In the genomic region with DNA sequence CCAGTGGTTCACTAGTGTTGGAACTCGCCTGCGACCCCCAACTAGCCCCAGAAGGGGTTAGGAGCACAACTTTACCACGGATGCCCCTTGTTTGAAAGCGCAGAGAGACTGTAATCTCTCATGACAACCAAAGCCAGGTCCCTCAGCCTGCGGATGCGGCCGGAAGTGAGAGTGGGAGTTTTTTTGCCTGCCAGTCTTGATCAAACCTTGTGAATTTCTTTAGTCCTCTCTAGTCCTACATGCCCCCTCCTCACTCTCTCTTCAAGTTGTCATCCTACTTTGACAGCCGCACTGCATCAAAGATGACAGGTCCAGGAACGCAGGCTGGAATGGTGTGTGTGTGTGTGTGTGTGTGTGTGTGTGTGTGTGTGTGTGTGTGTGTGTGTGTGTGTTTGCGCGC, we compare ENCODE assay signal across 8 mouse cellular contexts. TPM values are rescaled to one million over a fixed set of nuclear protein-coding genes. Genes with fewer than 3 reads are reported as not detected.
DNase-seq lines count a peak whose midpoint lies in the region; ATAC-seq and TF ChIP-seq lines count a peak whose summit lies in the region.

No protein-coding gene starts in this region.

- H3K79me3 ChIP-seq in C2C12 (ENCODE audit: low read depth) = no peaks in the 10 kb centered on the region

- peak overlapping the region; percentile 70 for H3K4me2 ChIP-seq in hindbrain, embryonic 13.5 days
- peak overlapping the region; percentile 74 for H3K4me2 ChIP-seq in stomach, embryonic 15.5 days

- peak overlapping the region; percentile 88 for H3K27ac ChIP-seq in hindbrain, embryonic 13.5 days
- peak overlapping the region; percentile 68 for H3K27ac ChIP-seq in stomach, embryonic 15.5 days

- H3K4me1 ChIP-seq in hindbrain, embryonic 13.5 days (replicated peaks) = peaks cover 11% of the 10 kb centered on the region; the same call in 1 of the 2 replicates
- H3K4me1 ChIP-seq in stomach, embryonic 15.5 days = no peaks in the 10 kb centered on the region

- no peaks in the 10 kb centered on the region for H3K27me3 ChIP-seq in C2C12 (ENCODE audit: control insufficient read depth, insufficient read depth, insufficient read length)
- H3K27me3 ChIP-seq in hindbrain, embryonic 13.5 days = peaks cover 4% of the 10 kb centered on the region; the same call in 1 of the 2 replicates
- H3K27me3 ChIP-seq in stomach, embryonic 15.5 days (replicated peaks) = no peaks in the 10 kb centered on the region

- TF ChIP-seq CTCF in C2C12 (IDR thresholded peaks at IDR 0.05; ENCODE audit: control insufficient read depth, insufficient read depth, insufficient read length) = no peak

- peak overlapping the region; percentile 76 for H3K4me3 ChIP-seq in C2C12 (ENCODE audit: insufficient read depth, poor library complexity, severe bottlenecking)
- peak overlapping the region; percentile 80 for H3K4me3 ChIP-seq in hindbrain, embryonic 13.5 days
- H3K4me3 ChIP-seq in stomach, embryonic 15.5 days (replicated peaks) = peak overlapping the region; percentile 95

- peak overlapping the region; percentile 98 for H3ac ChIP-seq in C2C12 (ENCODE audit: control insufficient read depth, insufficient read length, low read depth)

- H3K79me2 ChIP-seq in C2C12 (ENCODE audit: control insufficient read depth, insufficient read depth) = no peaks in the 10 kb centered on the region

- peak; percentile 66 for ATAC-seq in frontal cortex, adult (ENCODE audit: low TSS enrichment)
- no peak; the same call in 1 of the 2 replicates for ATAC-seq in hindbrain, embryonic 13.5 days (ENCODE audit: low FRiP score)
- peak; percentile 8; the same call in 1 of the 2 replicates for ATAC-seq in stomach, embryonic 15.5 days (ENCODE audit: insufficient read depth, low FRiP score, low read depth)

- H3K9me3 ChIP-seq in hindbrain, embryonic 13.5 days = no peaks in the 10 kb centered on the region
- H3K9me3 ChIP-seq in stomach, embryonic 15.5 days = no peaks in the 10 kb centered on the region

- 3% methylated on average over 11 of the region's 11 CpGs for WGBS in hindbrain, embryonic 13.5 days
- WGBS in stomach, embryonic 15.5 days = under 1% methylated on average over 11 of the region's 11 CpGs

- H3K36me3 ChIP-seq in C2C12 (ENCODE audit: control insufficient read depth, insufficient read depth) = no peaks in the 10 kb centered on the region
- H3K36me3 ChIP-seq in hindbrain, embryonic 13.5 days = no peaks in the 10 kb centered on the region
- no peaks in the 10 kb centered on the region for H3K36me3 ChIP-seq in stomach, embryonic 15.5 days

- H3K9ac ChIP-seq in hindbrain, embryonic 13.5 days = peak overlapping the region; percentile 86
- H3K9ac ChIP-seq in stomach, embryonic 15.5 days = peak overlapping the region; percentile 74

- DNase-seq in frontal cortex, postnatal 36 days (ENCODE audit: low spot score in 2 of 2) = no peak
- peak; percentile 45 for DNase-seq in c-Kit-positive CD71-positive TER-119-positive erythroid progenitor cells, embryonic 14.5 days (ENCODE audit: low spot score)
- DNase-seq in lung, postnatal 14 days = peak; percentile 45
- DNase-seq in gastrocnemius, postnatal 10 days = no peak

TF ChIP-seq in C2C12, 6 proteins besides CTCF, POLR2A, EP300 and RAD21:
- TF ChIP-seq MYOD1 (IDR thresholded peaks at IDR 0.05; ENCODE audit: control insufficient read depth, insufficient read length, low read depth) (no peak), MAX (IDR thresholded peaks at IDR 0.05) (no peak), MYOG (IDR thresholded peaks at IDR 0.05; ENCODE audit: control insufficient read depth, extremely low read depth, insufficient read length) (no peak), CEBPB (IDR thresholded peaks at IDR 0.05; ENCODE audit: low read depth) (no peak), USF1 (IDR thresholded peaks at IDR 0.05; ENCODE audit: low read depth) (no peak), FOSL1 (IDR thresholded peaks at IDR 0.05; ENCODE audit: insufficient read depth, low read length, poor library complexity, severe bottlenecking) (no peak)

RNA-seq across cellular contexts. Expression of a gene that starts 0.5 kb away (rescaled TPM):
- polyA plus RNA-seq in C2C12 (2012; fragmentation: generic; extraction: Trizol) = 5.9 TPM
- polyA plus RNA-seq in hindbrain, embryonic 13.5 days (2015; fragmentation: Nextera tagmentation; extraction: Ambion mirVana) = 28.3 and 28.8 TPM in 2 replicates
- 22.9 and 23.7 TPM in 2 replicates for polyA plus RNA-seq in stomach, embryonic 15.5 days (2015; fragmentation: Nextera tagmentation; extraction: Ambion mirVana)
- 10 to 100 TPM; 19.5 to 23.8 TPM for total RNA-seq in gastrocnemius, postnatal 10 days (2021)

Comparison
In these comparisons a context has a peak if more than half of its experiments do, and no peak if none do; other contexts are left out.
1. DNase-seq: peak in c-Kit-positive CD71-positive TER-119-positive erythroid progenitor cells, embryonic 14.5 days (single experiment) and lung, postnatal 14 days (single experiment); none in frontal cortex, postnatal 36 days (0 of 2) and gastrocnemius, postnatal 10 days (single experiment).
2. Peak in every context shown above with its lines, with median percentiles within 50 percentile points of each other: H3K4me3 ChIP-seq.